Comparison of ENCODE assay signal across 14 mouse cellular contexts in genomic region chr7:97262541-97262940, GRCm38 (mm10).
A peak's percentile ranks its signal among the peaks of the same experiment; 100 is the strongest.
DNase-seq lines count a peak whose midpoint lies in the region; ATAC-seq and TF ChIP-seq lines count a peak whose summit lies in the region.
"Had no signal": no experiment of that assay in that cellular context is flagged by ENCODE, and none has a peak within 500 bp of the region (broad histone marks: within the 10 kb centered on the region; RNA-seq: fewer than 3 reads in every experiment).

No protein-coding gene starts in this region.

- peak; percentile 58 for DNase-seq in adrenal gland, postnatal 10 days
- no peak for DNase-seq in adrenal gland, adult 8-10 months
- DNase-seq in adipocyte (ENCODE audit: low spot score): peak; percentile 70
- DNase-seq in lung, postnatal 14 days: peak; percentile 59
- DNase-seq in thymus, adult 18-20 months: no peak
- DNase-seq in cerebellum, adult 2 months: no peak
- no peak for DNase-seq in right cerebral cortex, postnatal 14 days
- DNase-seq: cerebellum, adult 11-12 months had no signal

- TF ChIP-seq CTCF in cerebellum, adult 2 months (IDR thresholded peaks at IDR 0.05; ENCODE audit: borderline replicate concordance, insufficient read depth, low read depth, low read length): no peak

- H3K27me3 ChIP-seq in heart, embryonic 12.5 days (replicated peaks): no peaks in the 10 kb centered on the region
- H3K27me3 ChIP-seq in cerebellum, adult 2 months (ENCODE audit: control insufficient read depth, insufficient read depth, low read length): no peaks in the 10 kb centered on the region
- H3K27me3 ChIP-seq: forebrain, embryonic 13.5 days; megakaryocyte, embryonic 14.5 days had no signal

- no peaks in the 10 kb centered on the region; the same call in 1 of the 2 replicates for H3K4me1 ChIP-seq in heart, embryonic 12.5 days (replicated peaks)
- H3K4me1 ChIP-seq in cerebellum, adult 2 months (ENCODE audit: control insufficient read depth, insufficient read depth, low read length): no peaks in the 10 kb centered on the region
- H3K4me1 ChIP-seq: forebrain, embryonic 13.5 days had no signal

- no peak overlapping the region for H3K4me2 ChIP-seq in heart, embryonic 12.5 days
- H3K4me2 ChIP-seq: forebrain, embryonic 13.5 days had no signal

- 30% methylated on average over 1 of the region's 1 CpGs for WGBS in heart, embryonic 12.5 days
- 52% methylated on average over 1 of the region's 1 CpGs for WGBS in cerebellum, adult 2 months

- H3K9ac ChIP-seq in heart, embryonic 12.5 days: no peak overlapping the region
- H3K9ac ChIP-seq: forebrain, embryonic 13.5 days had no signal

- TF ChIP-seq POLR2A in cerebellum, adult 2 months (IDR thresholded peaks at IDR 0.05; ENCODE audit: borderline replicate concordance, insufficient read depth, low read length): no peak

- ATAC-seq in heart, embryonic 12.5 days (ENCODE audit: insufficient number of reproducible peaks, low FRiP score): 0 out of 2 replicates have a peak, but pooled peaks have one; percentile 73
- ATAC-seq: forebrain, embryonic 13.5 days had no signal

- no peak overlapping the region for H3K4me3 ChIP-seq in heart, embryonic 12.5 days
- no peak overlapping the region for H3K4me3 ChIP-seq in cerebellum, adult 2 months (replicated peaks; ENCODE audit: insufficient read depth, low read depth, low read length)
- H3K4me3 ChIP-seq: forebrain, embryonic 13.5 days; hindbrain, embryonic 10.5 days; megakaryocyte, embryonic 14.5 days; myocyte had no signal

- H3K9me3 ChIP-seq in heart, embryonic 12.5 days (replicated peaks): no peaks in the 10 kb centered on the region
- H3K9me3 ChIP-seq: forebrain, embryonic 13.5 days; G1E; hindbrain, embryonic 10.5 days; megakaryocyte, embryonic 14.5 days had no signal

- no peak overlapping the region for H3K27ac ChIP-seq in heart, embryonic 12.5 days (ENCODE audit: poor library complexity, severe bottlenecking)
- no peak overlapping the region for H3K27ac ChIP-seq in cerebellum, adult 2 months (ENCODE audit: insufficient read depth, low read length)
- H3K27ac ChIP-seq: forebrain, embryonic 13.5 days; hindbrain, embryonic 10.5 days had no signal

- no peaks in the 10 kb centered on the region for H3K36me3 ChIP-seq in heart, embryonic 12.5 days
- H3K36me3 ChIP-seq: hindbrain, embryonic 10.5 days had no signal

Comparison
In these comparisons a context has a peak if more than half of its experiments do, and no peak if none do; other contexts are left out.
1. DNase-seq: peak in adrenal gland, postnatal 10 days (single experiment), adipocyte (single experiment) and lung, postnatal 14 days (single experiment); none in adrenal gland, adult 8-10 months (single experiment), thymus, adult 18-20 months (0 of 2), cerebellum, adult 2 months (0 of 2) and right cerebral cortex, postnatal 14 days (single experiment).